Mouse (Mus musculus): ENCODE measurements around the gene Slc39a7. TPM values are rescaled to one million over a fixed set of nuclear protein-coding genes. Genes with fewer than 3 reads are reported as not detected.

The Slc39a7 gene
- polyA plus RNA-seq, 1 experiment from 2014 or later: 169 TPM

MicroRNAs within 50 kb of the gene (microRNA counts, 519-probe panel; counts per million panel counts)
- microRNA mmu-miR-219: 1,208 counts per million, percentile 4 among the panel's probes with 10 or more counts

Small RNA genes lying within 50 kb of the gene (microRNA-seq; reads per million reads assigned to microRNA genes)
- gene Mir219a-1 (1.2 reads per million), gene Mir219c (not detected)

Other genes with a start within 250 kb of the Slc39a7 start
- 22.6 and 24.7 TPM in 2 replicates for gene Angptl4, start 249.9 kb downstream of the Slc39a7 start, polyA plus RNA-seq (2015; fragmentation: Nextera tagmentation; extraction: Ambion mirVana)
- gene Kank3, start 221.2 kb downstream of the Slc39a7 start, polyA plus RNA-seq (2015; fragmentation: Nextera tagmentation; extraction: Ambion mirVana): 31.4 and 31.5 TPM in 2 replicates
- gene Rps28, start 207.1 kb downstream of the Slc39a7 start, polyA plus RNA-seq (2015; fragmentation: Nextera tagmentation; extraction: Ambion mirVana): 888 and 917 TPM in 2 replicates
- gene Ndufa7, start 207.1 kb downstream of the Slc39a7 start, polyA plus RNA-seq (2015; fragmentation: Nextera tagmentation; extraction: Ambion mirVana): 459 and 493 TPM in 2 replicates
- gene Cd320, start 188.6 kb downstream of the Slc39a7 start, polyA plus RNA-seq (2015; fragmentation: Nextera tagmentation; extraction: Ambion mirVana): 59.1 and 62.6 TPM in 2 replicates
- gene Gm7029, start 157.8 kb downstream of the Slc39a7 start, polyA plus RNA-seq (2015; fragmentation: Nextera tagmentation; extraction: Ambion mirVana): not detected in 2 replicates
- 7.7 and 7.9 TPM in 2 replicates for gene Kifc1, start 141.0 kb downstream of the Slc39a7 start, polyA plus RNA-seq (2015; fragmentation: Nextera tagmentation; extraction: Ambion mirVana)
- gene Platr17, start 126.5 kb downstream of the Slc39a7 start, polyA plus RNA-seq (2015; fragmentation: Nextera tagmentation; extraction: Ambion mirVana): 0.95 and 1.1 TPM in 2 replicates
- 39.1 and 41.5 TPM in 2 replicates for gene Daxx, start 122.3 kb downstream of the Slc39a7 start, polyA plus RNA-seq (2015; fragmentation: Nextera tagmentation; extraction: Ambion mirVana)
- gene Tapbp, start 115.8 kb downstream of the Slc39a7 start, polyA plus RNA-seq (2015; fragmentation: Nextera tagmentation; extraction: Ambion mirVana): 47.3 and 50.1 TPM in 2 replicates
- 15.4 and 16.6 TPM in 2 replicates for gene Zbtb22, start 115.8 kb downstream of the Slc39a7 start, polyA plus RNA-seq (2015; fragmentation: Nextera tagmentation; extraction: Ambion mirVana)
- gene Rgl2, start 102.1 kb downstream of the Slc39a7 start, polyA plus RNA-seq (2015; fragmentation: Nextera tagmentation; extraction: Ambion mirVana): 38.5 and 43.6 TPM in 2 replicates
- gene Pfdn6, start 91.3 kb downstream of the Slc39a7 start, polyA plus RNA-seq (2015; fragmentation: Nextera tagmentation; extraction: Ambion mirVana): 155 and 159 TPM in 2 replicates
- gene Wdr46, start 91.0 kb downstream of the Slc39a7 start, polyA plus RNA-seq (2015; fragmentation: Nextera tagmentation; extraction: Ambion mirVana): 36.1 and 40.6 TPM in 2 replicates
- gene B3galt4, start 80.2 kb downstream of the Slc39a7 start, polyA plus RNA-seq (2015; fragmentation: Nextera tagmentation; extraction: Ambion mirVana): 7.5 and 8.2 TPM in 2 replicates
- gene Vps52, start 75.9 kb downstream of the Slc39a7 start, polyA plus RNA-seq (2015; fragmentation: Nextera tagmentation; extraction: Ambion mirVana): 42.4 and 49.2 TPM in 2 replicates
- gene Rps18, start 75.7 kb downstream of the Slc39a7 start, polyA plus RNA-seq (2015; fragmentation: Nextera tagmentation; extraction: Ambion mirVana): 1,803 TPM in 2 replicates
- gene H2-K1, start 31.3 kb downstream of the Slc39a7 start, polyA plus RNA-seq (2015; fragmentation: Nextera tagmentation; extraction: Ambion mirVana): 112 and 124 TPM in 2 replicates
- 19.3 and 21.0 TPM in 2 replicates for gene Ring1, start 7.0 kb downstream of the Slc39a7 start, polyA plus RNA-seq (2015; fragmentation: Nextera tagmentation; extraction: Ambion mirVana)
- 50.8 and 58.4 TPM in 2 replicates for gene H2-Ke6, start 3.6 kb downstream of the Slc39a7 start, polyA plus RNA-seq (2015; fragmentation: Nextera tagmentation; extraction: Ambion mirVana)
- 43.6 and 45.0 TPM in 2 replicates for gene Rxrb, start 130 bp upstream of the Slc39a7 start, polyA plus RNA-seq (2015; fragmentation: Nextera tagmentation; extraction: Ambion mirVana)
- gene Col11a2, start 7.8 kb upstream of the Slc39a7 start, polyA plus RNA-seq (2015; fragmentation: Nextera tagmentation; extraction: Ambion mirVana): 1.3 and 1.5 TPM in 2 replicates
- 0.79 and 1.2 TPM in 2 replicates for gene H2-Oa, start 60.7 kb upstream of the Slc39a7 start, polyA plus RNA-seq (2015; fragmentation: Nextera tagmentation; extraction: Ambion mirVana)
- 10.8 and 12.1 TPM in 2 replicates for gene H2-DMa, start 87.9 kb upstream of the Slc39a7 start, polyA plus RNA-seq (2015; fragmentation: Nextera tagmentation; extraction: Ambion mirVana)
- gene Brd2, start 91.0 kb upstream of the Slc39a7 start, polyA plus RNA-seq (2015; fragmentation: Nextera tagmentation; extraction: Ambion mirVana): 98.3 and 107 TPM in 2 replicates
- gene H2-DMb2, start 111.6 kb upstream of the Slc39a7 start, polyA plus RNA-seq (2015; fragmentation: Nextera tagmentation; extraction: Ambion mirVana): 0.58 and 0.87 TPM in 2 replicates
- 2.2 and 2.8 TPM in 2 replicates for gene H2-DMb1, start 121.4 kb upstream of the Slc39a7 start, polyA plus RNA-seq (2015; fragmentation: Nextera tagmentation; extraction: Ambion mirVana)
- gene Tap1, start 155.9 kb upstream of the Slc39a7 start, polyA plus RNA-seq (2015; fragmentation: Nextera tagmentation; extraction: Ambion mirVana): 7.5 and 7.7 TPM in 2 replicates
- 7.9 and 8.1 TPM in 2 replicates for gene Psmb9, start 156.1 kb upstream of the Slc39a7 start, polyA plus RNA-seq (2015; fragmentation: Nextera tagmentation; extraction: Ambion mirVana)
- 12.1 and 14.6 TPM in 2 replicates for gene Psmb8, start 166.0 kb upstream of the Slc39a7 start, polyA plus RNA-seq (2015; fragmentation: Nextera tagmentation; extraction: Ambion mirVana)
- gene Tap2, start 171.8 kb upstream of the Slc39a7 start, polyA plus RNA-seq (2015; fragmentation: Nextera tagmentation; extraction: Ambion mirVana): 5.5 and 7.0 TPM in 2 replicates
- 0.17 and 0.18 TPM in 2 replicates for gene H2-Ob, start 207.2 kb upstream of the Slc39a7 start, polyA plus RNA-seq (2015; fragmentation: Nextera tagmentation; extraction: Ambion mirVana)
- 13.3 and 18.1 TPM in 2 replicates for gene H2-Ab1, start 226.0 kb upstream of the Slc39a7 start, polyA plus RNA-seq (2015; fragmentation: Nextera tagmentation; extraction: Ambion mirVana)